Mouse (Mus musculus) lung, postnatal 4 days (tissue): ENCODE results near the gene Garem2.
"Not testable (repeated sequence)": the region's sequence is repeated elsewhere in the genome, so short reads cannot be mapped to it uniquely, and the experiment has no call there.

ENCODE experiments used
- DNase-seq, 2 experiments: peaks; one replicate each; pipeline ENCODE4 v3.0.0; 2021

The Garem2 gene

DNA sequence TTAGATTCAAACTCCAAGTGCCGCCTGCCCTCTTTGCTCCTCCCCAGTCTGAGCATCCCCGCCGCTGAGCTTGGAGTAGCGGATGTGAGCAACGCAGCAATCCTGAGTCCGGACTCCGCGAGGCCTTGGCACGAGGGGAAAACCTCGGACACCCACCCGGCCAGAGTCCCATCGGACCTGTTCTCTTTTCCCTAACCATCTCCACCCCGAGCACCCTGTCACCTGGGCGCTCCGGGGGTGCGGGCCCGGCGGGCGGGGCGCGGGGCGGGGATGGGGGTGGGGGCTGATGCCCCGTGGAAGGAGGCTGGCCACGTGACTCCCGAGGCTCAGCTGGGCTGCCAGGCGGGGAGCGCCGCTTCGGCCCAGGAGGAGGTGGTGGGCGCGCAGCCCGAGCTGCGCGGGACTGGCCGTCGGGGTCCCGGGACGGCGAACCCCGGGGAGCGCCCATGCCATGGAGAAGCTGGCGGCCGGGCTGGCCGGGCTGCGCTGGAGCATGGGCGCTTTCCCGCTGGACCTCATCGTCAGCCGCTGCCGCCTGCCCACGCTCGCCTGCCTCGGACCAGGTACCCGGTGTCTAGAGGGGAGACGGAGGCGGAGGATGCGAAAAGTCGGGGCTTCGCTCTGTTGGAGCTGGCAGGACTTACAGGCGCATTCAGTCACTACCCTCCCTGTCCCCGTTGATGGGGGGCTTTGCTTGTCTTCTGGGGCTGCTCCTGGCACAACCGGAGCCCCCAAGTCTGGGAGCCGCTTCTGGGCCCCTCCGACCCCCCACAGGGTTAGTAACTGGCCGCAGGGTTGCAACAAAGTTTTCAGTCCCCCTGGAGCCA, at the start of gene Garem2:
Gene Garem2, plus strand, starts transcription at position 321 of the 827 bp plus-strand sequence.
- peak in 1 of 2 experiments; percentile 28 for DNase-seq

DNA sequence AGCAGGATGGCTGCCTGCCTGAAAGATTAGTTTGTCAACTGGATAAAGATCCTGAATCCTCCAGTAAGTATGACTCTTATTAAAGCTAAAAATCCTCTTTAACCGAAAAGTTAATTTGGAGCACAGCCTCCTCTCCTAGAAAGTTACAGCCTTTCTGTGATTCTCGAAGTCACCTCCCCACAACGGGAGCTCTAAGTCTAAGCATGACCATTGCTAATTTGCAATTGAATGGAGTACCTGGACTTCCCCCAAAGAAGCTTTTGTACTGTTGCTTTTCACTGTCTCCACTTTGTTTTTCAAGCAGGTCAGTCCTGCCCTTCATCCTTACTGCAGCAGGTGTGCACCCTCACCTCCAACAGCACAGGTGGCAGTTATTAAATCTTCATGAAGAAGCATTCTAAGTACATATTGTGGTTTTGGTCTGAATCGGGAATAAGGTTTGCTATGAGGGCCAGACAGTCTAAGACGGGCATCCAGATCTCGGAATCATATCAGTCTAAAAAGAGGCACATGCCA, 46.7 kb upstream of the Garem2 start:
- no peak for DNase-seq

GRCm38 (mm10) chr5:30059607-30060006, 45.4 kb upstream of the Garem2 start:
- not testable (repeated sequence) for DNase-seq

- no peak for DNase-seq
Observed at GRCm38 (mm10) chr5:30067726-30068125, 37.2 kb upstream of the Garem2 start.

DNA sequence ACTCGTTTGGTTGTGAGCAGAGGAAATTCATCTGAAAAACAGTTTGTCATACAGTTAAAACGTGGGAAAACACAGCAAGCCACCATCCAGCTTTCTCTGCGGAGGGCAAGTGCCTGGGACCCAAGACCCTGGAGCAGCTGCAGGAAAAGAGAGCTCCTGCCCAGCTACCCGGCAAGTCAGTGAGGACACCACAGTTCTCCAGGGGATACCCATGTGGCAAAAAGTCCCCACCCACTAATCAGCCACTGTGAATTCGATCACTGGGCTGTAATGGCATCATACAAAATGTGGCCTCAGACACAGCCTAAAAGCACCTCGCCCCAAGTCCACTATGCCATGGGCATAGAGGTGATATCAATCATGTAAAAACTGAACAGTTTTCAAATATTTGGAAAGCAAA, 33.3 kb upstream of the Garem2 start:
- DNase-seq = no peak

DNA sequence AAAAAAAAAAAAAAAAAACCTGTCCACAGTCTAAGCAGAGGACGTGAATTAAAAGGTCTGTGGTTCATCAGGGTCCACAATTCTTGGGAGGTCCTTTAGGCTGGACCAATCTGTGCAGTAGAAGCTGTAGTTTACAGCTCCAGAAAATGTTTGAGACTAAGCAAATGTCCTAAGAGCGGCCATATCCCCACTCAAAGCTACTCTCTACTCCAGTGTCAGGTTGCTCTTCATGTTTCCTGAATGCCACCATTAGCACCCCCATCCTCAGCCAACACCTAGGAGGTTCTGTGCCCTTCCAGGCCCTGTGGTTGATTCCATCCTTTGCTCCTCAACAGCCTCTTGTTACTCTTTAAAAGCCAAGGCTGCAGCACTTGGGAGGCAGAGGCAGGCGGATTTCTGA, 32.6 kb upstream of the Garem2 start:
- DNase-seq = no peak

- peak; percentile 84 to 85 for DNase-seq
Observed at GRCm38 (mm10) chr5:30072825-30073821, 31.8 kb upstream of the Garem2 start, which contains the start of gene Tyms. Gene Tyms (minus strand): TSS chr5:30073617.

DNA sequence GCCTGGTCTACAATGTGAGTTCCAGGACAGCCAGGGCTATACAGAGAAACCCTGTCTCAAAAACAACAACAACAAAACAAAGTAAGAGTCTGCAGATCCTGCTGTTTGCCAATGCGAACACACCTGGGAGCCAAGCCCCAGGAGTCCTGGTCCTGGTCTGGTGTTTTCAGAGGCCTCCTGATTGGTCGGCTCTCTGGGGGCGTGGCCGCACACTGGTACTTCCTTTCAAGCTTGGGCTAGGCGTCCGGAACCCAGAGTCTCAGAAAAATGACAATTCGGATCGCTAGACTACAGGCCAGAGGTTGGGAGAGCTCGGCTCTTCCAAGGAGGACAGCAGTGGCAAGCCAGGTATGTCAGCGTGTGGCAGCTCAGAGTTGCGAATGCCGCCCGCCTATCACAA, 12.3 kb upstream of the Garem2 start:
- no peak for DNase-seq

DNA sequence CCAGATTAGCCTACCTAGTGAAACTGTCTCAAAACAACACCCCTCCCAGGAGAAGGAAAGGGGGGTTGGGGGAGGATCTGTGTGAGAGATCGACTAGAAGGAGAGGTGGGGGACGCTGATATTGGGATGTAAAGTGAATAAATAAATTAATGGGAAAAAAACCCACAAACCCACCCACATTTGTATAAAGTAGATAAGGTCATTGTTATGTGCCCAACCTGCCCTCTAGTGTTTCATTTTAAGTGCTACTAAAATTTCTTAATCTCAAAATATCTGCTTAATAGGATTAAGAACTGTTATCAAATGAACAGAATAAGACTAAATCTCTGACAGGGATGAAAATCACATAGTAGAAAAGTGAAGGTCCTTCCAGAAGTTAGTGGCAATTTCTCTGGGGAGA, 10.6 kb upstream of the Garem2 start:
- DNase-seq = no peak

DNA sequence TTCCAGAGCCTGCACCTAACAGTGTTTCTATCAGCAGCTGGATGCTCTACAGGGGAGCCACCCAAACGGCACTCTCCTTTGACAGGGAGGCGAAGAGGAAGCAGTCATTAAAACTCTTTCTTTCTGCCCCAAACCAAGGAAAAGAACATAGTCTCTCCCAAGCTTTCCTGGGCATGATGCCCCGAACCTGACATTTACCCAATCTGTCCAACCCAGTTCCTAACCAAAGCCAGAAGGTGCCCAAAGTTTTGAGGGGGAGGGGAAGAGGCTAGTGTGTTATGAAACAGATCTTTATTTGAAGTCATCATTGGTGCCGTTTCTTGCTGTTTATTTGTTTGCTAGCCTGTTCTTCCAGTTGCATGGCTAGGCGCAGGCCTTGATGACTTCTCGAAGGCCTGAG, 9.2 kb upstream of the Garem2 start:
- no peak for DNase-seq

DNA sequence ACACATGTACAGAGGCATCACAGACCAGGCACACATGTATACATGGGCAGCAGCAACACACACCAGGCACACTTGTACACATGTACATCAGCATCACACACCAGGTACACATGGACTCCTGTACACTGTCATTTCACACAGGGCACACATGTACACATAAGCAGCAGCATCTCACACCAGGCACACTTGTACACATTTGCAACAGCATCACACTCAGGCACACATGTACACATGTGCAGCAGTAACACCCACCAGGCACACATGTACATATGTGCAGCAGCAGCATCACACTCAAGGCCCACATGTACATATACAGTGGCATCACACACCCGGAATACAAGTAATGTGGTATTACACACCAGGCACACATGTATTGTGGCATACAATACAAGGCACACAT, 6.7 kb upstream of the Garem2 start:
- DNase-seq = no peak

DNA sequence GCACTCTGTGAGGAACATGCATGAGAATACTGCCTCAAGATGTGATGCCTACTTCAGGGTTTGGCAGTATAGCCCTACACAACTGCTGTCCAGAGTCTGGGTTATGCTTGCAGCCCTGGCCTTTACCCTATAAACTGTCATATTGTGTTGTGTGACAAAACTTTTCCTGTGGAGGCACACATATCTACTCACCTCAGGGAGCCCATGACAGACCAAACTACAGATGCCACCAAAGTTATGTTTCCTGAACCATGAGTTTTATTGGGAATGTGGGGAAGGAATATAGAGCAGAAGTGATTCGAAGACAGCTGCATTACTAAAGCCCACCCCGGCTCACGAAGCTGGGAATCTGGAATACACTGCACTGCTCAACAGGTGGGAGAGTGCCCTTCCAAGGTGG, 1.6 kb upstream of the Garem2 start:
- DNase-seq = no peak

DNA sequence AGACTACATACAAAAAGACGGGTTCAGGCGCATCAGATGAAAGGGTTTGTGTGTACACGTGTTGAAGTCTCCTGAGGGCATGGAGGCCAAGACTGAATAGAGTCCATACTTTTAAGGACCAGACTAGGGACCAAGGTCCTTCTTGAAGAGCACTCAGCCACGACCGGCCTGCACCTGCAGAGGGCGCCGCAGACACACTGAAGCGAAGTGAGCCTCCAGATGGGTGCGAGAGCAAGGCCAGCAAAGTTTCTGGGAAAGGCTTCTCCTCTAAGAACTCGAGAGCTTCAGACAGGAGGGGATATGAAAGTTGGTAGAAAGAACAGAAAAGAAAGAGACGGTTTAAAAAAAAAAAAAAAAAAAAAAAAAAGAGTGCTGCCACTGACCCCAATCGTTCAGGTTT, 622 bp upstream of the Garem2 start:
- DNase-seq = peak; percentile 27 to 54

DNA sequence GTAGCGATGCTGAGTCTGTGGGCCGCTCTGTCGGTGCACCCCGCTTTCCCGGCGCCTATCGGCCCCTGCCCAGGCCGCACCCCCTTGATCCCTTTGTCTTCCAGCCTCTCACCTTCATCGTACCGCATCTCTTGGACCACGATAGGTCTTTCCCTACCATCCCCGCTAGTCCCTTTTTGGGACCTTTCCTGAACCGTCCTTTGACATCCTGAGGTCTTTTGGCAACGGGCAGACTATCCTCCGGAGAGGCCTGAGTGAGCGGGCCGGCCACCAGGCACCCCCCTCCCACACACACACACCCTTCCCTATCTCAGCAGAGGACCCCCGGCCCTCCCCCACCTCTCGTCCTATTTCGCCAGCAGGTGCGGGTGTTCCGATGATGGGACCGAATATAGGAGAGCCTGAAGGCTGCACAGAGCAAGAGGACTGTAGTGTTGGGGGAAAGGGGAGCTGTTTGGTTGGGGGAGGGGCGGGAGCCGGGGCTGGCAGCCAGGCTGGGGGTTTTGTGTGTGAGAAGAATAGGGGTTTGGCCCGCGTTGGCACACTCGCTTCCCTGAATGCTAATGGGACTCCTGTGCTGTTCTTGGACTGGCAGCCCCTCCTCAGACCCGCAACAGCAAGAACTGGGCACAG, 823 bp downstream of the Garem2 start, which contains the start of gene 3110082J24Rik:
Gene 3110082J24Rik, minus strand, starts transcription at position 419 of the 633 bp plus-strand sequence.
- peak in 1 of 2 experiments; percentile 15 for DNase-seq

DNA sequence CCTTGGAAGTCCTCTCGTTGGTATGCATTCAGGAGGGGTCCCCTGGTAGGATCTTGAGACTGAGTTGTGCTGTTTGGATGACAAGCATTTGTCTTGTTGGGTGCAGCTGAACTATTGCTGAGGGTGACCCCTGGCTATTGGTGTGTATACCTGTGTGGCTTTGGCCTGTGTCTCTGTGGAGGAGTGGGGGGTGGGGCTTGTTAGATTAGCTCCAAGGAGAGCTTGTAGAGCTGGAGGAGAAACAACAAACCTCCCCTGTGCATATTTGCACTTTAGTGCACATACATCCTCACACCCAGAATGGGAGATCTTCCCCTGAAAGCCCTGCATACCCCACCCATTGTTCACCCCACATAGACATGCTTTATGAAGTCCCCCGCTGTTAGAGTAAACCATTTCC, 1.8 kb downstream of the Garem2 start:
- peak in 1 of 2 experiments; percentile 6 for DNase-seq

DNA sequence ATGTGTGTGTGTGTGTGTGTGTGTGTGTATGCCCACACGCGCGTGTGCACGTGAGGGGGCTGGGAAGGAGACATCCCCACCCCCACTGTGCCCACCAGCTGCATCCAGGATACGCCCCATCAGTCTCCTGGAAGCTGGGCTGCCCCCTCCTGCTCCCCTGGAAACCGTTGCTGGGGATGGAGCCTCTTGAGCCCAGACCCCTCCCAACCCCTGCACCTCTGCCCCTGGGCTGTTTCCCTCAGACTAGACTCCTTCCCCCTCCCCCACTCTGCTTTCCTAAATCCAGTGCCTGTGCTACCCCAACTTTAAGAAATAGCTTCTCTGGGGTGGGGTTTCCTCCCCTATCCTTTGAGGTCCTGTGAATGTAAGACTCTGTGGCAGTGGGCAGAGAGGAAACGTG, 2.2 kb downstream of the Garem2 start:
- peak in 1 of 2 experiments; percentile 13 for DNase-seq

GRCm38 (mm10) chr5:30107611-30108041, 2.7 kb downstream of the Garem2 start:
- peak in 1 of 2 experiments; percentile 16 for DNase-seq

DNA sequence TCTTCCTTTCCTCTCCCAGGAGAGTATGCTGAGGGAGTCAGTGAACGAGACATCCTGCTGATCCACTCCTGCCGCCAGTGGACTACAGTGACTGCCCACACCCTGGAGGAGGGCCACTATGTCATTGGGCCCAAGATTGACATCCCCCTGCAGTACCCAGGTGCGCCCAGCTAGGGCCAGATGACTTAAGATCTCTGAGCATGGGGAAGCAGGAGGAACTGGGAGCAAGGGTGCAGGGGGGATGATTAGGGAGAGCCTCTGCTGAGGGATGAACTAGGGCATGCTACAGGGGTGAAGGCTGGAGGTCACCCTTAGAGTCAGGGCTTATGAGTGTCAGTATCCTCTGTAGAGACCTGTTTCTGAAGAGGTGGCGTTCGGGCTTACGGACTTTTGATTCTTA, 3.3 kb downstream of the Garem2 start:
- peak in 1 of 2 experiments; percentile 6 for DNase-seq

DNA sequence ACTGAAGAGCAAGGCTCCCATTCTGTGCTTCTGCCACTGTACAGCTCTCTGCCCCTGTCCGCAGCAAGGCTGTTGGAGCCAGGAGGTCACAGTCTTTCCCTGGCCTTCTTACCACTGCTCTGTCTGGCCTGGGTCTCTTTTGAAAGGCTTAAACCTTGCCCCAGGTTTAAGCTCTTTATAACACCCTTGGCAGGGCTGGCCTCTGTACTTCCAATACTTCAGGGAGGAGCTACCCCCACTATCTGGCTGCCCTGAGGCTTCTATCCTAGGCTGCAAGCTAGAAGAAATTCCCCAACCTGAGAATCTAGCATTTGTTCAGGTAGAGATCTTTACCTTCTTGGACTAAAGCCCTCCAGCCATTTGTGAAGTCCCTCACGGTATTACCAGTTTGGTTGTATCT, 4.9 kb downstream of the Garem2 start:
- DNase-seq = no peak

- peak in 1 of 2 experiments; percentile 17 for DNase-seq
Observed at GRCm38 (mm10) chr5:30110371-30111060, 5.6 kb downstream of the Garem2 start.

DNA sequence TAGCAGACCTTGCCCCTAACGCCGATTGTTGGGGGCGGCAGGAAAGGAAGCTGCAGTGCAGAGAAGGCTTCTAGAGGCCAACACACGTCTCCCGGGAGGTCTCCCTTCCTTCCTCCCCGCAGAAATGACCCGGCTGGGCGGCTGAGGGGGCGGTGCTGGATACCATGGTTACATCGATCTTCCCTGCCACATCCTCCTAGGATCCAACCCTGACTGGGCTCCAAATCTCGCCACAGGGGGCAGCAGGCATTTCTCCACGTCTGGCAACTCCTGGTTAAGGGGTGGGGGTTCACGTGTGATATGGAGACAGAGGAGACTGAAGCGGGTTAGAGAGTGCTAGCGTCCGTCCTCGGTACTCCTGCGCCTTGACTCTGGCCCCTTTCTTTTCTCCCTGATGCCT, 6.2 kb downstream of the Garem2 start:
- DNase-seq = peak; percentile 51 to 58

- DNase-seq = no peak
Observed at GRCm38 (mm10) chr5:30111771-30112170, 6.8 kb downstream of the Garem2 start.
